Mouse (Mus musculus) E14TG2a.4 (cell line): ENCODE measurements around the gene Aco1.

Source experiments
- CTCF ChIP-seq: conservative IDR thresholded peaks from 2 replicates; pipeline ENCODE4 v1.5.1; 2014; ENCODE audit warnings: low read length
- POU5F1 ChIP-seq: IDR thresholded peaks from 2 replicates; pipeline ENCODE4 v1.6.1; 2014; ENCODE audit warnings: low read length, borderline replicate concordance

DNA sequence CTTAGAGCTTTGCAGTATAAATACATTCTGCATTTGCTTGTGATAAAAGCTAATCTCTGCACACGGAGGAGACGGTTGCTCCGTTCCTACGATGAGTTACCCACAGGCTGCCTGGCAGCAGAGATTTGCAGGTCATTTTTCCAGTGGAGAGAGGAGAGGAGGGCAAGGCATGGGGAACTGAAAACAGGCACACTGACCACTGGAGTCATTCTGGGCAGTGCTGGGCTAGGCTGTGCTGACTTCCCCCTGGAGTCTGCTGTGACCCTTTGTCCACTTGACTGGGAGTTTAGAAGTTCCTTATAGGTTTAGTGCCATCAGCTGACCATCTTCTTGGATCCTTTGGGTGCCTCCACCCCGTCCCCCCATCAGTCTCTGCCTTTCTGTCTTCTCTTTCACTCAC is 5.4 kb downstream of the Aco1 start:
- TF ChIP-seq CTCF (no peak), POU5F1 (no peak)
